ENCODE assay signal across 10 mouse cellular contexts in genomic region chr4:62736904-62737303, GRCm38 (mm10).
DNase-seq lines count a peak whose midpoint lies in the region; ATAC-seq and TF ChIP-seq lines count a peak whose summit lies in the region.
"Had no signal": no experiment of that assay in that cellular context is flagged by ENCODE, and none has a peak within 500 bp of the region (broad histone marks: within the 10 kb centered on the region; RNA-seq: fewer than 3 reads in every experiment).

No protein-coding gene starts in this region.

- 0 out of 2 replicates have a peak overlapping the region, but pooled peaks have one; percentile 26 for H3K4me2 ChIP-seq in heart, embryonic 13.5 days
- H3K4me2 ChIP-seq: liver, embryonic 13.5 days had no signal

- H3K79me2 ChIP-seq in C2C12 (ENCODE audit: control insufficient read depth, insufficient read depth), result no peaks in the 10 kb centered on the region

- no peaks in the 10 kb centered on the region for H3K27me3 ChIP-seq in heart, embryonic 13.5 days (replicated peaks)
- H3K27me3 ChIP-seq in C2C12 (ENCODE audit: control insufficient read depth, insufficient read depth, insufficient read length), result no peaks in the 10 kb centered on the region
- H3K27me3 ChIP-seq: liver, embryonic 13.5 days had no signal

- H3K4me1 ChIP-seq in heart, embryonic 13.5 days, result peaks cover 85% of the 10 kb centered on the region

- H3K36me3 ChIP-seq in heart, embryonic 13.5 days, result no peaks in the 10 kb centered on the region
- H3K36me3 ChIP-seq in C2C12 (ENCODE audit: control insufficient read depth, insufficient read depth), result no peaks in the 10 kb centered on the region
- H3K36me3 ChIP-seq: liver, embryonic 13.5 days had no signal

- no peak for TF ChIP-seq CTCF in layer of hippocampus, adult 2 months (conservative IDR thresholded peaks at IDR 0.05)
- TF ChIP-seq CTCF in C2C12 (IDR thresholded peaks at IDR 0.05; ENCODE audit: control insufficient read depth, insufficient read depth, insufficient read length), result no peak

- no peaks in the 10 kb centered on the region for H3K9me3 ChIP-seq in heart, embryonic 13.5 days
- H3K9me3 ChIP-seq: liver, embryonic 13.5 days had no signal

- H3K27ac ChIP-seq in heart, embryonic 13.5 days (replicated peaks), result peak overlapping the region; percentile 84
- H3K27ac ChIP-seq in layer of hippocampus, adult 2 months, result 0 out of 2 replicates have a peak overlapping the region, but pooled peaks have one; percentile 10
- H3K27ac ChIP-seq: liver, embryonic 13.5 days had no signal

- ATAC-seq in heart, embryonic 13.5 days (ENCODE audit: extremely low read depth, insufficient number of reproducible peaks, low FRiP score, low TSS enrichment), result no peak
- ATAC-seq: CD4-positive, CD25-positive, alpha-beta regulatory T cell, adult 4 months had no signal

- WGBS in heart, embryonic 13.5 days, result 39% methylated on average over 3 of the region's 3 CpGs

- no peak overlapping the region for H3ac ChIP-seq in C2C12 (ENCODE audit: control insufficient read depth, insufficient read length, low read depth)

- H3K4me3 ChIP-seq in heart, embryonic 13.5 days, result no peak overlapping the region
- H3K4me3 ChIP-seq in layer of hippocampus, adult 2 months, result no peak overlapping the region
- no peak overlapping the region for H3K4me3 ChIP-seq in C2C12 (ENCODE audit: insufficient read depth, poor library complexity, severe bottlenecking)
- H3K4me3 ChIP-seq: liver, embryonic 13.5 days had no signal

- peak overlapping the region; percentile 74 for H3K9ac ChIP-seq in heart, embryonic 13.5 days
- H3K9ac ChIP-seq: liver, embryonic 13.5 days had no signal

- no peaks in the 10 kb centered on the region for H3K79me3 ChIP-seq in C2C12 (ENCODE audit: low read depth)

- intact Hi-C loops in heart, postnatal 25 days (cut with DNase I), result no loop called here

- no peak for DNase-seq in heart, postnatal 25 days (ENCODE audit: low spot score)
- no peak for DNase-seq in layer of hippocampus, adult 2 months (ENCODE audit: low spot score in 2 of 2)
- DNase-seq in layer of hippocampus, adult 11-12 months (ENCODE audit: low spot score), result no peak
- peak; percentile 16 for DNase-seq in heart, postnatal 4 days
- no peak for DNase-seq in frontal cortex, postnatal 14 days (ENCODE audit: low spot score in 2 of 2)
- DNase-seq in right cerebral cortex, postnatal 14 days, result no peak
- DNase-seq: liver, embryonic 13.5 days had no signal

TF ChIP-seq in C2C12, 6 proteins besides CTCF, POLR2A, EP300 and RAD21:
- TF ChIP-seq CEBPB (IDR thresholded peaks at IDR 0.05; ENCODE audit: low read depth), result no peak
- TF ChIP-seq MYOD1 (IDR thresholded peaks at IDR 0.05; ENCODE audit: control insufficient read depth, insufficient read length, low read depth), result peak; percentile 4
